Comparison of ENCODE assay signal across 11 mouse cellular contexts in genomic region chr14:51893094-51893794, GRCm38 (mm10). TPM values are rescaled to one million over a fixed set of nuclear protein-coding genes. Genes with fewer than 3 reads are reported as not detected.
DNase-seq lines count a peak whose midpoint lies in the region; ATAC-seq and TF ChIP-seq lines count a peak whose summit lies in the region.
"Had no signal": no experiment of that assay in that cellular context is flagged by ENCODE, and none has a peak within 500 bp of the region (broad histone marks: within the 10 kb centered on the region; RNA-seq: fewer than 3 reads in every experiment).

No protein-coding gene starts in this region.

- H3K27me3 ChIP-seq in heart, embryonic 15.5 days, result no peaks in the 10 kb centered on the region
- no peaks in the 10 kb centered on the region for H3K27me3 ChIP-seq in ES-Bruce4 (ENCODE audit: control insufficient read depth, insufficient read depth, low read length, poor library complexity, severe bottlenecking)
- H3K27me3 ChIP-seq: forebrain, embryonic 12.5 days had no signal

- peaks cover 36% of the 10 kb centered on the region for H3K36me3 ChIP-seq in heart, embryonic 15.5 days
- H3K36me3 ChIP-seq in ES-Bruce4 (ENCODE audit: control insufficient read depth, insufficient read depth, low read length, poor library complexity, severe bottlenecking), result peaks cover 29% of the 10 kb centered on the region

- H3K9me3 ChIP-seq in heart, embryonic 15.5 days (replicated peaks), result no peaks in the 10 kb centered on the region
- no peaks in the 10 kb centered on the region for H3K9me3 ChIP-seq in ES-Bruce4 (replicated peaks; ENCODE audit: control insufficient read depth, insufficient read depth, low read length, poor library complexity, severe bottlenecking)
- H3K9me3 ChIP-seq: forebrain, embryonic 12.5 days had no signal

- H3K27ac ChIP-seq in heart, embryonic 15.5 days, result no peak overlapping the region
- H3K27ac ChIP-seq in ES-Bruce4 (ENCODE audit: insufficient read depth, low read length), result peak overlapping the region; percentile 64
- H3K27ac ChIP-seq: forebrain, embryonic 12.5 days had no signal

- WGBS in heart, embryonic 15.5 days, result 30% methylated on average over 10 of the region's 10 CpGs

- H3K4me2 ChIP-seq in heart, embryonic 15.5 days, result no peak overlapping the region
- H3K4me2 ChIP-seq: forebrain, embryonic 12.5 days had no signal

- TF ChIP-seq EP300 in ES-Bruce4 (IDR thresholded peaks at IDR 0.05; ENCODE audit: insufficient read depth, low read depth, low read length), result no peak

- no peak for TF ChIP-seq CTCF in ES-Bruce4 (IDR thresholded peaks at IDR 0.05; ENCODE audit: low read depth, low read length)

- TF ChIP-seq POLR2A in ES-Bruce4 (IDR thresholded peaks at IDR 0.05; ENCODE audit: insufficient read depth, low read length), result no peak

- peaks cover 12% of the 10 kb centered on the region for H3K4me1 ChIP-seq in heart, embryonic 15.5 days (replicated peaks)
- peaks cover 3% of the 10 kb centered on the region for H3K4me1 ChIP-seq in ES-Bruce4 (ENCODE audit: control insufficient read depth, insufficient read depth, low read length)
- H3K4me1 ChIP-seq: forebrain, embryonic 12.5 days had no signal

- peak; percentile 57; the same call in 1 of the 2 replicates for ATAC-seq in heart, embryonic 15.5 days (replicated peaks; ENCODE audit: insufficient number of reproducible peaks, insufficient read depth, low FRiP score, low read depth)
- peak; percentile 14 for ATAC-seq in inflammation-experienced regulatory T-cells, adult 6 months

- DNase-seq in heart, postnatal 25 days (ENCODE audit: low spot score), result no peak
- DNase-seq in lung, postnatal 10 days, result peak; percentile 70
- DNase-seq in thymus, postnatal 10 days (ENCODE audit: low spot score in 2 of 2), result no peak
- no peak for DNase-seq in kidney, postnatal 14 days
- DNase-seq in embryo, embryonic 10 days (ENCODE audit: low spot score), result no peak
- DNase-seq: gastrocnemius, postnatal 25 days had no signal

- intact Hi-C loops in heart, postnatal 25 days (cut with DNase I), result no loop called here

- H3K9ac ChIP-seq in heart, embryonic 15.5 days, result no peak overlapping the region
- H3K9ac ChIP-seq in ES-Bruce4 (ENCODE audit: low read depth, poor library complexity, severe bottlenecking), result no peak overlapping the region
- H3K9ac ChIP-seq: forebrain, embryonic 12.5 days had no signal

- no peak overlapping the region for H3K4me3 ChIP-seq in heart, embryonic 15.5 days
- no peak overlapping the region for H3K4me3 ChIP-seq in ES-Bruce4 (ENCODE audit: low read depth, low read length)
- H3K4me3 ChIP-seq: forebrain, embryonic 12.5 days had no signal

RNA-seq across cellular contexts. Expression of gene Slc39a2, which starts 0.6 kb away (rescaled TPM):
- polyA plus RNA-seq in heart, embryonic 15.5 days (2015; fragmentation: Nextera tagmentation; extraction: Ambion mirVana), result 0.29 and 0.34 TPM in 2 replicates
- total RNA-seq in heart, postnatal 25 days (2021), result under 1 TPM in 1 of 2 experiments, not detected in 1; 0.36 TPM
- 2.7 and 3.3 TPM in 2 replicates for polyA plus RNA-seq in ES-Bruce4 (2011; ENCODE audit: insufficient read depth, insufficient read length, low read depth, missing spikeins)
- polyA plus RNA-seq in inflammation-experienced regulatory T-cells, adult 6 months (2017; shearing (Covaris generic)), result under 1 TPM; 0.29 to 0.40 (median 0.34) TPM

RNA-seq across cellular contexts. Expression of gene Mettl17, which starts 8.6 kb away (rescaled TPM):
- polyA plus RNA-seq in heart, embryonic 15.5 days (2015; fragmentation: Nextera tagmentation; extraction: Ambion mirVana), result 35.6 and 39.4 TPM in 2 replicates
- total RNA-seq in heart, postnatal 25 days (2021), result 10 to 100 TPM; 19.8 to 20.9 TPM
- polyA plus RNA-seq in ES-Bruce4 (2011; ENCODE audit: insufficient read depth, insufficient read length, low read depth, missing spikeins), result 19.2 and 24.2 TPM in 2 replicates
- 10 to 100 TPM; 26.7 to 75.2 (median 69.3) TPM for polyA plus RNA-seq in inflammation-experienced regulatory T-cells, adult 6 months (2017; shearing (Covaris generic))

RNA-seq across cellular contexts. Expression of gene Ndrg2, which starts 20.7 kb away (rescaled TPM):
- 330 and 367 TPM in 2 replicates for polyA plus RNA-seq in heart, embryonic 15.5 days (2015; fragmentation: Nextera tagmentation; extraction: Ambion mirVana)
- total RNA-seq in heart, postnatal 25 days (2021), result 1,000 to 10,000 TPM; 1,299 to 1,387 TPM
- polyA plus RNA-seq in ES-Bruce4 (2011; ENCODE audit: insufficient read depth, insufficient read length, low read depth, missing spikeins), result 26.7 and 30.2 TPM in 2 replicates
- 10 to 100 TPM in 2 of 3 experiments, 1 to 10 TPM in 1; 9.3 to 31.1 (median 21.3) TPM for polyA plus RNA-seq in inflammation-experienced regulatory T-cells, adult 6 months (2017; shearing (Covaris generic))

RNA-seq across cellular contexts. Expression of gene Tppp2, which starts 25.0 kb away (rescaled TPM):
- polyA plus RNA-seq in heart, embryonic 15.5 days (2015; fragmentation: Nextera tagmentation; extraction: Ambion mirVana), result not detected in 2 replicates
- not detected for total RNA-seq in heart, postnatal 25 days (2021)
- not detected in 2 replicates for polyA plus RNA-seq in ES-Bruce4 (2011; ENCODE audit: insufficient read depth, insufficient read length, low read depth, missing spikeins)
- not detected for polyA plus RNA-seq in inflammation-experienced regulatory T-cells, adult 6 months (2017; shearing (Covaris generic))
- total RNA-seq: liver, adult 2 months had no signal
- polyA plus RNA-seq: forebrain, embryonic 12.5 days; liver, adult 2 months had no signal

RNA-seq across cellular contexts. Expression of gene Rnase13, which starts 29.3 kb away (rescaled TPM):
- polyA plus RNA-seq in heart, embryonic 15.5 days (2015; fragmentation: Nextera tagmentation; extraction: Ambion mirVana), result not detected in 2 replicates
- not detected for total RNA-seq in heart, postnatal 25 days (2021)
- polyA plus RNA-seq in ES-Bruce4 (2011; ENCODE audit: insufficient read depth, insufficient read length, low read depth, missing spikeins), result not detected in 2 replicates
- polyA plus RNA-seq in inflammation-experienced regulatory T-cells, adult 6 months (2017; shearing (Covaris generic)), result not detected
- total RNA-seq: gastrocnemius, postnatal 25 days; liver, adult 2 months had no signal
- polyA plus RNA-seq: forebrain, embryonic 12.5 days had no signal

Comparison
In these comparisons a context has a peak if more than half of its experiments do, and no peak if none do; other contexts are left out.
1. RNA of gene Ndrg2, which starts 20.7 kb away (polyA plus RNA-seq): 330 to 367 TPM in heart, embryonic 15.5 days; 26.7 to 30.2 TPM in ES-Bruce4 and 9.3 to 31.1 TPM in inflammation-experienced regulatory T-cells, adult 6 months; every median in the first group is over 10 times any median in the second.